Mouse (Mus musculus): ENCODE data around the gene Galnt14. TPM values are rescaled to one million over a fixed set of nuclear protein-coding genes. Genes with fewer than 3 reads are reported as not detected.

Gene Galnt14
- polyA plus RNA-seq, 2 experiments = 0.03 to 0.08 TPM

GRCm38 (mm10) chr17:73716684-73717083 lies 6.4 kb upstream of the Galnt14 start:
- no peak for TF ChIP-seq CTCF (IDR thresholded peaks at IDR 0.05; ENCODE audit: low read depth)
- no peak for TF ChIP-seq EP300 (IDR thresholded peaks at IDR 0.05; ENCODE audit: low read depth)
- Histone ChIP-seq H3K27ac (no peak overlapping the region), H3K9me3 (ENCODE audit: control insufficient read depth, low read length) (no peaks in the 10 kb centered on the region), H3K4me1 (replicated peaks; ENCODE audit: control insufficient read depth in 2 of 2, insufficient read depth in 2 of 2, low read length in 1 of 2) (no peaks in the 10 kb centered on the region), H3K36me3 (replicated peaks; ENCODE audit: control insufficient read depth, insufficient read depth, low read depth) (no peaks in the 10 kb centered on the region), H3K4me3 (ENCODE audit: insufficient read depth in 1 of 2, low read depth in 2 of 2, low read length in 2 of 2) (no peak overlapping the region), H3K4me2 (ENCODE audit: low read depth) (no peak overlapping the region), H3K27me3 (ENCODE audit: control insufficient read depth, insufficient read depth, low read length) (peaks cover 1% of the 10 kb centered on the region), H3K9ac (replicated peaks) (no peak overlapping the region)
- no peak for DNase-seq (ENCODE audit: low read depth in 3 of 3, low spot score in 3 of 3)
- WGBS (ENCODE audit: insufficient replicate concordance) = 62% methylated on average over 3 of the region's 3 CpGs
- no peak for ATAC-seq (ENCODE audit: insufficient read depth)

GRCm38 (mm10) chr17:73714440-73715221 lies 4.4 kb upstream of the Galnt14 start:
- Histone ChIP-seq H3K9ac (replicated peaks) (no peak overlapping the region), H3K27ac (no peak overlapping the region), H3K4me1 (replicated peaks; ENCODE audit: control insufficient read depth in 2 of 2, insufficient read depth in 2 of 2, low read length in 1 of 2) (no peaks in the 10 kb centered on the region), H3K4me3 (ENCODE audit: insufficient read depth in 1 of 2, low read depth in 2 of 2, low read length in 2 of 2) (no peak overlapping the region), H3K36me3 (replicated peaks; ENCODE audit: control insufficient read depth, insufficient read depth, low read depth) (no peaks in the 10 kb centered on the region), H3K4me2 (ENCODE audit: low read depth) (no peak overlapping the region), H3K9me3 (ENCODE audit: control insufficient read depth, low read length) (no peaks in the 10 kb centered on the region), H3K27me3 (ENCODE audit: control insufficient read depth, insufficient read depth, low read length) (peaks cover 22% of the 10 kb centered on the region)
- DNase-seq (ENCODE audit: low read depth in 3 of 3, low spot score in 3 of 3) (no peak), ATAC-seq (ENCODE audit: insufficient read depth) (no peak)
- TF ChIP-seq CTCF (IDR thresholded peaks at IDR 0.05; ENCODE audit: low read depth) (no peak), EP300 (IDR thresholded peaks at IDR 0.05; ENCODE audit: low read depth) (no peak)
- WGBS (ENCODE audit: insufficient replicate concordance) = 52% methylated on average over 8 of the region's 8 CpGs

- 40% methylated on average over 11 of the region's 11 CpGs for WGBS (ENCODE audit: insufficient replicate concordance)
- Histone ChIP-seq H3K9me3 (ENCODE audit: control insufficient read depth, low read length) (no peaks in the 10 kb centered on the region), H3K4me2 (ENCODE audit: low read depth) (no peak overlapping the region), H3K4me1 (replicated peaks; ENCODE audit: control insufficient read depth in 2 of 2, insufficient read depth in 2 of 2, low read length in 1 of 2) (no peaks in the 10 kb centered on the region), H3K36me3 (replicated peaks; ENCODE audit: control insufficient read depth, insufficient read depth, low read depth) (no peaks in the 10 kb centered on the region), H3K9ac (replicated peaks) (no peak overlapping the region), H3K27ac (no peak overlapping the region), H3K4me3 (ENCODE audit: insufficient read depth in 1 of 2, low read depth in 2 of 2, low read length in 2 of 2) (no peak overlapping the region), H3K27me3 (ENCODE audit: control insufficient read depth, insufficient read depth, low read length) (peaks cover 28% of the 10 kb centered on the region)
- ATAC-seq (ENCODE audit: insufficient read depth) (no peak), DNase-seq (ENCODE audit: low read depth in 3 of 3, low spot score in 3 of 3) (no peak)
- TF ChIP-seq CTCF (IDR thresholded peaks at IDR 0.05; ENCODE audit: low read depth) (no peak), EP300 (IDR thresholded peaks at IDR 0.05; ENCODE audit: low read depth) (no peak)
Observed at GRCm38 (mm10) chr17:73713347-73713746, 3.1 kb upstream of the Galnt14 start.

- H3K9ac ChIP-seq (replicated peaks) = no peak overlapping the region
- peaks cover 28% of the 10 kb centered on the region for H3K27me3 ChIP-seq (ENCODE audit: control insufficient read depth, insufficient read depth, low read length)
- H3K36me3 ChIP-seq (replicated peaks; ENCODE audit: control insufficient read depth, insufficient read depth, low read depth) = no peaks in the 10 kb centered on the region
- WGBS (ENCODE audit: insufficient replicate concordance) = 52% methylated on average over 15 of the region's 15 CpGs
- H3K4me3 ChIP-seq (ENCODE audit: insufficient read depth in 1 of 2, low read depth in 2 of 2, low read length in 2 of 2) = no peak overlapping the region
- DNase-seq (ENCODE audit: low read depth in 3 of 3, low spot score in 3 of 3) (no peak), ATAC-seq (ENCODE audit: insufficient read depth) (no peak)
- no peak for TF ChIP-seq EP300 (IDR thresholded peaks at IDR 0.05; ENCODE audit: low read depth)
- TF ChIP-seq CTCF (IDR thresholded peaks at IDR 0.05; ENCODE audit: low read depth) = no peak
- H3K9me3 ChIP-seq (ENCODE audit: control insufficient read depth, low read length) = no peaks in the 10 kb centered on the region
- no peaks in the 10 kb centered on the region for H3K4me1 ChIP-seq (replicated peaks; ENCODE audit: control insufficient read depth in 2 of 2, insufficient read depth in 2 of 2, low read length in 1 of 2)
- H3K27ac ChIP-seq = no peak overlapping the region
- no peak overlapping the region for H3K4me2 ChIP-seq (ENCODE audit: low read depth)
Observed at GRCm38 (mm10) chr17:73711919-73712318, 1.7 kb upstream of the Galnt14 start.

GRCm38 (mm10) chr17:73709131-73710041 lies 867 bp downstream of the Galnt14 start:
- 4% methylated on average over 43 of the region's 43 CpGs for WGBS (ENCODE audit: insufficient replicate concordance)
- H3K27me3 ChIP-seq (ENCODE audit: control insufficient read depth, insufficient read depth, low read length) = peaks cover 28% of the 10 kb centered on the region

More at GRCm38 (mm10) chr17:73709131-73710041, 867 bp downstream of the Galnt14 start:
- no peak for TF ChIP-seq EP300 (IDR thresholded peaks at IDR 0.05; ENCODE audit: low read depth)
- no peak for TF ChIP-seq CTCF (IDR thresholded peaks at IDR 0.05; ENCODE audit: low read depth)
- H3K4me1 ChIP-seq (replicated peaks; ENCODE audit: control insufficient read depth in 2 of 2, insufficient read depth in 2 of 2, low read length in 1 of 2) = no peaks in the 10 kb centered on the region
- no peak for DNase-seq (ENCODE audit: low read depth in 3 of 3, low spot score in 3 of 3)
- no peaks in the 10 kb centered on the region for H3K9me3 ChIP-seq (ENCODE audit: control insufficient read depth, low read length)
- ATAC-seq (ENCODE audit: insufficient read depth) = no peak
- H3K9ac ChIP-seq (replicated peaks) = no peak overlapping the region
- H3K4me3 ChIP-seq (ENCODE audit: insufficient read depth in 1 of 2, low read depth in 2 of 2, low read length in 2 of 2) = no peak overlapping the region; a peak in 1 of 4 replicates
- no peaks in the 10 kb centered on the region for H3K36me3 ChIP-seq (replicated peaks; ENCODE audit: control insufficient read depth, insufficient read depth, low read depth)
- peak overlapping the region; percentile 43 for H3K4me2 ChIP-seq (ENCODE audit: low read depth)
- no peak overlapping the region for H3K27ac ChIP-seq

All from liver, embryonic 14.5 days (tissue).